Mouse (Mus musculus): ENCODE measurements around the gene Zfp974. TPM values are rescaled to one million over a fixed set of nuclear protein-coding genes. Genes with fewer than 3 reads are reported as not detected.
A peak's percentile ranks its signal among the peaks of the same experiment; 100 is the strongest.
"Not testable (repeated sequence)": the region's sequence is repeated elsewhere in the genome, so short reads cannot be mapped to it uniquely, and the experiment has no call there.

The Zfp974 gene
- polyA plus RNA-seq, 1 experiment: 0.48 TPM

DNA sequence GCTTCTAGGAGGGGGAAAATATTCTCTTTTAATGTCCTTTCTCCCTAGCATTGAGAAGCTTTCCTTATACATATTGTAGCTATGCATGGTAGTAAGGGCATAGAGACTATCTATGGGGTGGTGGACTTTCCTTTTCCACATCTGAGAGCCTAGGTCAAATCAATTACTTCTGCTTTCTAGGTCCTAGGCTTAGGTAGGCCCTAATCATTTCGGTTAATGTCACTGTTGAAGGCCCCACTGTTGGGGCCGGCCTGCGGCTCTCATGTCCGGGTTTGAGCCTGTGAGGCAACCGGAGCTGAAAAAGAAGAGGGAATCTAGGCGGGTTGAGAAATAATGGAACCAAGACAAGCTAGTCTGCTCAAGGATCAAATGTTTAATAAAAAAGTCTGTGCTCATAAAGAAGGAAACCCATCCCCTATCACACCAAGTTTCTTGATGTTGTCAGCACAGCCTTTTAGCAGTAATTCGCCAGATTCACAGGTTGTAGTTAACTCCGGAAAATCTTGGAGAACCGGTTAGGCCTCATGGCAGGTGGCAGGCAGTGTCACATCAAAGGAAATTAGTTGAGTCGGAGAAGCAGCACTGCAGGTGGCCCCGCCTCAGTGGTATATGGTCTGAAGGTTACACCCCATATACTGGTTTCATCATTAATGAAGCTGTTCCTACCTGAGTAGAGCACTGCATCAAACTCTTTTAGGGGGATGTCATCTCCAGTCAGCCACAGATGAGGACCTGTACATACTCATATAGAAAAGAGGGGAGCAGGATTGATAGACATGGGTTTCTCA, 24.0 kb downstream of the Zfp974 start:
- H3K4me3 ChIP-seq (ENCODE audit: low read depth, low read length): no peak overlapping the region
- H3K4me1 ChIP-seq (ENCODE audit: control insufficient read depth, insufficient read depth, insufficient read length, low read length): no peaks in the 10 kb centered on the region
- H3K36me3 ChIP-seq (ENCODE audit: control insufficient read depth, insufficient read depth, low read length): peaks cover 5% of the 10 kb centered on the region
- no peaks in the 10 kb centered on the region for H3K27me3 ChIP-seq (ENCODE audit: control insufficient read depth, insufficient read depth, low read length)
- no peak overlapping the region for H3K27ac ChIP-seq (ENCODE audit: insufficient read depth, low read depth, low read length)
- no peak for TF ChIP-seq POLR2A (IDR thresholded peaks at IDR 0.05; ENCODE audit: low read depth, low read length)
- no peak for TF ChIP-seq CTCF (IDR thresholded peaks at IDR 0.05; ENCODE audit: extremely low read depth, insufficient read length, insufficient replicate concordance, low read depth, low read length)
- 38% methylated on average over 11 of the region's 11 CpGs for WGBS

- H3K4me3 ChIP-seq (ENCODE audit: low read depth, low read length): no peak overlapping the region
- 89% methylated on average over 4 of the region's 4 CpGs for WGBS
- TF ChIP-seq POLR2A (IDR thresholded peaks at IDR 0.05; ENCODE audit: low read depth, low read length) (no peak), CTCF (IDR thresholded peaks at IDR 0.05; ENCODE audit: extremely low read depth, insufficient read length, insufficient replicate concordance, low read depth, low read length) (no peak)
- H3K27ac ChIP-seq (ENCODE audit: insufficient read depth, low read depth, low read length): no peak overlapping the region
- H3K36me3 ChIP-seq (ENCODE audit: control insufficient read depth, insufficient read depth, low read length): no peaks in the 10 kb centered on the region
- no peaks in the 10 kb centered on the region for H3K27me3 ChIP-seq (ENCODE audit: control insufficient read depth, insufficient read depth, low read length)
- H3K4me1 ChIP-seq (ENCODE audit: control insufficient read depth, insufficient read depth, insufficient read length, low read length): no peaks in the 10 kb centered on the region
Measured at GRCm38 (mm10) chr7:27900601-27901000, 28.7 kb downstream of the Zfp974 start.

GRCm38 (mm10) chr7:27881721-27882120, 47.5 kb downstream of the Zfp974 start:
- WGBS: 98% methylated on average over 4 of the region's 4 CpGs
- Histone ChIP-seq H3K4me1 (ENCODE audit: control insufficient read depth, insufficient read depth, insufficient read length, low read length) (no peaks in the 10 kb centered on the region), H3K27ac (ENCODE audit: insufficient read depth, low read depth, low read length) (no peak overlapping the region), H3K4me3 (ENCODE audit: low read depth, low read length) (no peak overlapping the region), H3K36me3 (ENCODE audit: control insufficient read depth, insufficient read depth, low read length) (peaks cover 25% of the 10 kb centered on the region), H3K27me3 (ENCODE audit: control insufficient read depth, insufficient read depth, low read length) (no peaks in the 10 kb centered on the region)
- TF ChIP-seq POLR2A (IDR thresholded peaks at IDR 0.05; ENCODE audit: low read depth, low read length): no peak
- no peak for TF ChIP-seq CTCF (IDR thresholded peaks at IDR 0.05; ENCODE audit: extremely low read depth, insufficient read length, insufficient replicate concordance, low read depth, low read length)

- WGBS: 87% methylated on average over 5 of the region's 5 CpGs
- H3K27ac ChIP-seq (ENCODE audit: insufficient read depth, low read depth, low read length); H3K4me3 ChIP-seq (ENCODE audit: low read depth, low read length); H3K27me3 ChIP-seq (ENCODE audit: control insufficient read depth, insufficient read depth, low read length); H3K4me1 ChIP-seq (ENCODE audit: control insufficient read depth, insufficient read depth, insufficient read length, low read length): not testable (repeated sequence)
- peaks cover 20% of the 10 kb centered on the region for H3K36me3 ChIP-seq (ENCODE audit: control insufficient read depth, insufficient read depth, low read length)
Measured at GRCm38 (mm10) chr7:27862578-27862977, 66.7 kb downstream of the Zfp974 start.

DNA sequence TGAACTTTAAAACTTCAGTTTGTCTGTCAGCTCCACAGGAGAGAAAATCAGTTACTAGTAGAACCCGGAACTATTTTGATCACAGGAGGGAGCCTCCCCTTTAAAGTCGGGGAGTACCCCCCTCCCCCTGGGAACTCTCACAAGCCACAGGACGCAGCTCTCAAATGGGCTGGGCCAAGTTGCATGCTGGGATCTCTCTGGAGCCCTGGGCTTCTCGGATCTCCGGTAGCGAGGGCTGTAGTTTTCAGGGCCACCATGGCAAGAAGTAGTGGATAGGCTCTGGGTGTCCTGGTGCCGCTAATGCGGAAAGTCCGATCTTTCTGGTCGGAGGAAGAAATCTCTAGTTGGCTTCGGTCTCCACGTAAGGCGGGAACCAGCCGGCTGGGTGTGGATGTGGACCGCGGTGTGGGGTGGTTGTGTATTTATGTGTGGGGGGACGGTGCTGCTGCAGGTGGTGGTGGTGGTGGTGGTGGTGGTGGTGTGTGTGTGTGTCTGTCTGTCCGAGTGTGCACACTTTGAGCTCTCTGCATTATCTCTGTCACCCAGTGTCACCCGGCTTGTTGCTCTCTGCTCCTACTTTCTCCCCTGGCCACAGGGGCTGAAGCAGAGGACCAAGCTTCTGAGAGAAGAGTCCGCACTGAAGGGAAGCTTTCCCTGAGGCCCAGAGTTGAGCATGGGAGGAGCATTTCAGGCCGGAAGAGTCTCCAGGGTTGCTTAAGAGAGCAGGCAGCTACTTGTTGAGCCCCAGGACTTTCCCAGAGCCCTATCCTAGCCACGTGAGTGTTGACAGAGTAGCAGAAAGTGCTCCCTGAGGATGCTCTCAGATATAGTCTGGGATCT, 68.6 kb downstream of the Zfp974 start:
- Histone ChIP-seq H3K27ac (ENCODE audit: insufficient read depth, low read depth, low read length) (peak overlapping the region; percentile 86), H3K27me3 (ENCODE audit: control insufficient read depth, insufficient read depth, low read length) (no peaks in the 10 kb centered on the region), H3K36me3 (ENCODE audit: control insufficient read depth, insufficient read depth, low read length) (peaks cover 11% of the 10 kb centered on the region), H3K4me3 (ENCODE audit: low read depth, low read length) (peak overlapping the region; percentile 82), H3K4me1 (ENCODE audit: control insufficient read depth, insufficient read depth, insufficient read length, low read length) (no peaks in the 10 kb centered on the region)
- no peak; the same call in 1 of the 2 replicates for TF ChIP-seq CTCF (IDR thresholded peaks at IDR 0.05; ENCODE audit: extremely low read depth, insufficient read length, insufficient replicate concordance, low read depth, low read length)
- TF ChIP-seq POLR2A (IDR thresholded peaks at IDR 0.05; ENCODE audit: low read depth, low read length): peak; percentile 49; the same call in 1 of the 2 replicates
- WGBS: under 1% methylated on average over 22 of the region's 22 CpGs

DNA sequence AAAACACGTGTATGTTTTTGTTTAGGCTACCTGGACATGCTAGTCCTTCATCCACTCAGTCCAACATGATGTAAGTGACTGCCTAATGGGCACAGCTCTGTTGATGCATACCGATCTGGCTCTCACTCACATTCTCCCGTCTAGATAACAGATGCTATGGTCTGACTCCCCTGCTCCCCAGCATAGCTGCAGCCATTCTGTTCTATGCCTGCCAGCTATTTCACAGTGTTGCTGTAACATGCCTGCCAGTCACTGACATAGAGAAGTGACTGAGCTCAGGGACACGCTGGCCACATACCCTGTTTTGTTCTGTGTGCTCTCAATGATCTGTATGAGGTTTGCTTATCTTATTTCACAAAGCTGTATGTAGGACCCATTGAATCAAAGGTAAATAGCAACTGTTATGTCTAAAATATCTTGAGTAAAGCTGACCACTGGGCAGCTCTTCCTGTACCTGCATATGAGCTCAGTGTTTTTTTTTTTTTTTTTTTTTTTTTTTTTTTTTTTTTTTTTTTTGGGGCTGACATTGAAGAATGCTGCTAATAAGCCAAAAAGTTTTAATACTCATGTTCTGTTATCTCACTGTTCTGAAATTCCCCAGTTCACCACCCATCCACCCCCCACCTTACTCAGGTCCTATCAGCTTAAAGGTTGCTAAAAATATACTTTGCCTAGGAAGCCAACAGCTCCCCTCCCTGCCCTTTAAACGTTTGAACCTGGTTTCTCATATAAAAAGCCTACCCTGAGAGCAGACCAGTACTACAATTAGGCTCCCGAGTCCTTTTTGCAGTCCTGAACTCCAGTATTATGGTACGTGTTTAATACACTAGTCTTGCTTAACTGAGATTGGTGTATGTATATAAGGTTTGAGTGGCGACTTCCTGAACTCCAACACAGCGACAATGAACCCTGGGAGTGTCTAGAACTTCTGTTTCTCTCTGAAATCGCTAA, 69.7 kb downstream of the Zfp974 start:
- H3K27me3 ChIP-seq (ENCODE audit: control insufficient read depth, insufficient read depth, low read length): no peaks in the 10 kb centered on the region
- H3K36me3 ChIP-seq (ENCODE audit: control insufficient read depth, insufficient read depth, low read length): peaks cover 5% of the 10 kb centered on the region
- H3K4me3 ChIP-seq (ENCODE audit: low read depth, low read length): peak overlapping the region; percentile 82; the same call in 1 of the 2 replicates
- WGBS: 20% methylated on average over 10 of the region's 10 CpGs
- peak overlapping the region; percentile 86 for H3K27ac ChIP-seq (ENCODE audit: insufficient read depth, low read depth, low read length)
- no peak for TF ChIP-seq CTCF (IDR thresholded peaks at IDR 0.05; ENCODE audit: extremely low read depth, insufficient read length, insufficient replicate concordance, low read depth, low read length)
- no peak for TF ChIP-seq POLR2A (IDR thresholded peaks at IDR 0.05; ENCODE audit: low read depth, low read length)
- H3K4me1 ChIP-seq (ENCODE audit: control insufficient read depth, insufficient read depth, insufficient read length, low read length): no peaks in the 10 kb centered on the region

Other genes starting within 250 kb of the Zfp974 start
- gene Zfp607b, start 240.1 kb downstream of the Zfp974 start, polyA plus RNA-seq (2012; rRNA removed): 0.06 and 0.56 TPM in 2 replicates
- 0.18 and 0.38 TPM in 2 replicates for gene Zfp60, start 198.1 kb downstream of the Zfp974 start, polyA plus RNA-seq (2012; rRNA removed)
- 0.09 and 0.15 TPM in 2 replicates for gene Zfp626, start 122.3 kb downstream of the Zfp974 start, polyA plus RNA-seq (2012; rRNA removed)
- gene Zfp59, start 90.9 kb downstream of the Zfp974 start, polyA plus RNA-seq (2012; rRNA removed): 0.11 and 0.13 TPM in 2 replicates
- 0.11 and 0.13 TPM in 2 replicates for gene Zfp607a, start 71.9 kb downstream of the Zfp974 start, polyA plus RNA-seq (2012; rRNA removed)
- 0.22 and 0.62 TPM in 2 replicates for gene Zfp780b, start 49.7 kb upstream of the Zfp974 start, polyA plus RNA-seq (2012; rRNA removed)
- gene Zfp850, start 84.7 kb upstream of the Zfp974 start, polyA plus RNA-seq (2012; rRNA removed): 0.15 and 0.23 TPM in 2 replicates
- 51.2 and 74.1 TPM in 2 replicates for gene Psmc4, start 120.6 kb upstream of the Zfp974 start, polyA plus RNA-seq (2012; rRNA removed)
- gene Fcgbp, start 141.8 kb upstream of the Zfp974 start, polyA plus RNA-seq (2012; rRNA removed): 1,238 and 3,973 TPM in 2 replicates
- 0.01 and 0.57 TPM in 2 replicates for gene 9530053A07Rik, start 200.0 kb upstream of the Zfp974 start, polyA plus RNA-seq (2012; rRNA removed)
- 15.7 and 26.6 TPM in 2 replicates for gene Fbl, start 240.2 kb upstream of the Zfp974 start, polyA plus RNA-seq (2012; rRNA removed)

Measured in small intestine, adult 2 months (tissue).